Mouse (Mus musculus): ENCODE measurements at regions not wholly inside any gene's neighbourhood (a gene's known extent, or its start where the extent isn't known, plus 50 kb on each side); places are given as distances from the start of the nearest gene placed in this dataset.

GRCm38 (mm10) chr8:42043526-42043925 lies 626.7 kb upstream of the Frg1 start:
- no peak for TF ChIP-seq CTCF (IDR thresholded peaks at IDR 0.05; ENCODE audit: low read depth)
- WGBS = 60% methylated on average over 5 of the region's 5 CpGs
- Histone ChIP-seq H3K9ac (ENCODE audit: low read depth, low read length) (no peak overlapping the region), H3K27ac (no peak overlapping the region), H3K27me3 (ENCODE audit: insufficient read depth, low read length) (no peaks in the 10 kb centered on the region), H3K4me1 (replicated peaks; ENCODE audit: insufficient read depth, low read length) (no peaks in the 10 kb centered on the region), H3K4me3 (replicated peaks; ENCODE audit: low read depth, low read length) (no peak overlapping the region), H3K36me3 (ENCODE audit: insufficient read depth, low read length) (no peaks in the 10 kb centered on the region), H3K4me2 (ENCODE audit: low read length) (no peak overlapping the region), H3K9me3 (replicated peaks; ENCODE audit: low read length) (no peaks in the 10 kb centered on the region)
- DNase-seq (ENCODE audit: low spot score) (no peak), ATAC-seq (replicated peaks; ENCODE audit: low FRiP score, low read depth) (no peak)

GRCm38 (mm10) chr8:42039245-42039644 lies 622.4 kb upstream of the Frg1 start:
- Histone ChIP-seq H3K4me3 (replicated peaks; ENCODE audit: low read depth, low read length) (no peak overlapping the region), H3K27ac (no peak overlapping the region), H3K27me3 (ENCODE audit: insufficient read depth, low read length) (no peaks in the 10 kb centered on the region), H3K9ac (ENCODE audit: low read depth, low read length) (no peak overlapping the region), H3K4me2 (ENCODE audit: low read length) (no peak overlapping the region), H3K4me1 (replicated peaks; ENCODE audit: insufficient read depth, low read length) (no peaks in the 10 kb centered on the region), H3K9me3 (replicated peaks; ENCODE audit: low read length) (no peaks in the 10 kb centered on the region), H3K36me3 (ENCODE audit: insufficient read depth, low read length) (no peaks in the 10 kb centered on the region)
- TF ChIP-seq CTCF (IDR thresholded peaks at IDR 0.05; ENCODE audit: low read depth) = no peak
- no peak for ATAC-seq (replicated peaks; ENCODE audit: low FRiP score, low read depth)
- WGBS = 92% methylated on average over 2 of the region's 2 CpGs
- DNase-seq (ENCODE audit: low spot score) = no peak

- Histone ChIP-seq H3K36me3 (ENCODE audit: insufficient read depth, low read length) (no peaks in the 10 kb centered on the region), H3K9me3 (replicated peaks; ENCODE audit: low read length) (no peaks in the 10 kb centered on the region), H3K4me2 (ENCODE audit: low read length) (no peak overlapping the region), H3K4me3 (replicated peaks; ENCODE audit: low read depth, low read length) (no peak overlapping the region), H3K27me3 (ENCODE audit: insufficient read depth, low read length) (no peaks in the 10 kb centered on the region), H3K9ac (ENCODE audit: low read depth, low read length) (no peak overlapping the region), H3K4me1 (replicated peaks; ENCODE audit: insufficient read depth, low read length) (no peaks in the 10 kb centered on the region), H3K27ac (no peak overlapping the region)
- ATAC-seq (replicated peaks; ENCODE audit: low FRiP score, low read depth) (no peak), DNase-seq (ENCODE audit: low spot score) (no peak)
- 90% methylated on average over 1 of the region's 1 CpGs for WGBS
- TF ChIP-seq CTCF (IDR thresholded peaks at IDR 0.05; ENCODE audit: low read depth) = no peak
These were observed 610.1 kb upstream of the Frg1 start for GRCm38 (mm10) chr8:42026934-42027333.

GRCm38 (mm10) chr8:42017786-42018185 lies 600.9 kb upstream of the Frg1 start:
- no peak overlapping the region for H3K9ac ChIP-seq (ENCODE audit: low read depth, low read length)
- H3K4me2 ChIP-seq (ENCODE audit: low read length) = no peak overlapping the region
- no peaks in the 10 kb centered on the region for H3K27me3 ChIP-seq (ENCODE audit: insufficient read depth, low read length)
- DNase-seq (ENCODE audit: low spot score) (no peak), ATAC-seq (replicated peaks; ENCODE audit: low FRiP score, low read depth) (no peak)
- no peaks in the 10 kb centered on the region for H3K9me3 ChIP-seq (replicated peaks; ENCODE audit: low read length)
- no peaks in the 10 kb centered on the region for H3K36me3 ChIP-seq (ENCODE audit: insufficient read depth, low read length)
- whole genome bisulfite sequencing = 86% methylated on average over 3 of the region's 3 CpGs
- no peak overlapping the region for H3K27ac ChIP-seq
- TF ChIP-seq CTCF (IDR thresholded peaks at IDR 0.05; ENCODE audit: low read depth) = no peak
- H3K4me3 ChIP-seq (replicated peaks; ENCODE audit: low read depth, low read length) = no peak overlapping the region
- H3K4me1 ChIP-seq (replicated peaks; ENCODE audit: insufficient read depth, low read length) = no peaks in the 10 kb centered on the region

GRCm38 (mm10) chr8:42003170-42003569 lies 586.3 kb upstream of the Frg1 start:
- no peak overlapping the region for H3K9ac ChIP-seq (ENCODE audit: low read depth, low read length)
- DNase-seq (ENCODE audit: low spot score) (no peak), ATAC-seq (replicated peaks; ENCODE audit: low FRiP score, low read depth) (no peak)
- H3K4me1 ChIP-seq (replicated peaks; ENCODE audit: insufficient read depth, low read length) = no peaks in the 10 kb centered on the region
- H3K4me2 ChIP-seq (ENCODE audit: low read length) = no peak overlapping the region
- H3K27ac ChIP-seq = no peak overlapping the region
- no peak for TF ChIP-seq CTCF (IDR thresholded peaks at IDR 0.05; ENCODE audit: low read depth)
- H3K27me3 ChIP-seq (ENCODE audit: insufficient read depth, low read length) = no peaks in the 10 kb centered on the region
- H3K9me3 ChIP-seq (replicated peaks; ENCODE audit: low read length) = no peaks in the 10 kb centered on the region
- H3K36me3 ChIP-seq (ENCODE audit: insufficient read depth, low read length) = no peaks in the 10 kb centered on the region
- no peak overlapping the region for H3K4me3 ChIP-seq (replicated peaks; ENCODE audit: low read depth, low read length)

GRCm38 (mm10) chr8:41989040-41989501 lies 572.2 kb upstream of the Frg1 start:
- ATAC-seq (replicated peaks; ENCODE audit: low FRiP score, low read depth) (no peak), DNase-seq (ENCODE audit: low spot score) (peak; percentile 47)
- no peaks in the 10 kb centered on the region for H3K36me3 ChIP-seq (ENCODE audit: insufficient read depth, low read length)
- no peak overlapping the region for H3K9ac ChIP-seq (ENCODE audit: low read depth, low read length)
- H3K4me1 ChIP-seq (replicated peaks; ENCODE audit: insufficient read depth, low read length) = no peaks in the 10 kb centered on the region
- H3K27ac ChIP-seq = no peak overlapping the region
- no peak overlapping the region for H3K4me2 ChIP-seq (ENCODE audit: low read length)
- no peaks in the 10 kb centered on the region for H3K27me3 ChIP-seq (ENCODE audit: insufficient read depth, low read length)
- no peaks in the 10 kb centered on the region for H3K9me3 ChIP-seq (replicated peaks; ENCODE audit: low read length)
- H3K4me3 ChIP-seq (replicated peaks; ENCODE audit: low read depth, low read length) = no peak overlapping the region
- WGBS = 25% methylated on average over 8 of the region's 8 CpGs
- TF ChIP-seq CTCF (IDR thresholded peaks at IDR 0.05; ENCODE audit: low read depth) = no peak

GRCm38 (mm10) chr8:41988216-41988615 lies 571.3 kb upstream of the Frg1 start:
- H3K9ac ChIP-seq (ENCODE audit: low read depth, low read length) = no peak overlapping the region
- H3K4me1 ChIP-seq (replicated peaks; ENCODE audit: insufficient read depth, low read length) = no peaks in the 10 kb centered on the region
- ATAC-seq (replicated peaks; ENCODE audit: low FRiP score, low read depth) (no peak), DNase-seq (ENCODE audit: low spot score) (peak; percentile 65)
- no peaks in the 10 kb centered on the region for H3K36me3 ChIP-seq (ENCODE audit: insufficient read depth, low read length)
- WGBS = 15% methylated on average over 5 of the region's 5 CpGs
- H3K27me3 ChIP-seq (ENCODE audit: insufficient read depth, low read length) = no peaks in the 10 kb centered on the region
- TF ChIP-seq CTCF (IDR thresholded peaks at IDR 0.05; ENCODE audit: low read depth) = no peak
- H3K27ac ChIP-seq = no peak overlapping the region
- no peak overlapping the region for H3K4me2 ChIP-seq (ENCODE audit: low read length)
- H3K4me3 ChIP-seq (replicated peaks; ENCODE audit: low read depth, low read length) = no peak overlapping the region
- no peaks in the 10 kb centered on the region for H3K9me3 ChIP-seq (replicated peaks; ENCODE audit: low read length)

Measured in kidney, postnatal 0 days (tissue).